Mouse (Mus musculus) myocyte (in vitro differentiated cells): ENCODE measurements around the gene 4933407L21Rik. TPM values are rescaled to one million over a fixed set of nuclear protein-coding genes. Genes with fewer than 3 reads are reported as not detected.

Experiments used
- H3K27me3 ChIP-seq: one replicate; pipeline ENCODE4 v1.6.1; 2011; ENCODE audit not compliant: control insufficient read depth, insufficient read depth, insufficient read length
- H3K36me3 ChIP-seq: one replicate; pipeline ENCODE4 v1.6.1; 2011; ENCODE audit not compliant: control insufficient read depth, insufficient read depth
- H3K4me2 ChIP-seq: one replicate; pipeline ENCODE4 v1.6.1; 2011; ENCODE audit warnings: low read depth, control low read depth
- H3K4me3 ChIP-seq: one replicate; pipeline ENCODE4 v1.5.1; 2011; ENCODE audit warnings: mild to moderate bottlenecking, control low read depth, moderate library complexity
- H3K79me2 ChIP-seq: one replicate; pipeline ENCODE4 v1.6.1; 2011; ENCODE audit not compliant: control insufficient read depth, insufficient read depth
- H3ac ChIP-seq: one replicate; pipeline ENCODE4 v1.6.1; 2011; ENCODE audit not compliant: control insufficient read depth, insufficient read length
- CEBPB ChIP-seq: IDR thresholded peaks from 2 replicates; pipeline ENCODE4 v1.6.1; 2011; ENCODE audit warnings: mild to moderate bottlenecking, moderate library complexity; ENCODE audit not compliant: poor library complexity, insufficient read depth, severe bottlenecking
- E2F4 ChIP-seq: IDR thresholded peaks from one replicate; pipeline ENCODE4 v1.6.1; 2011; ENCODE audit warnings: mild to moderate bottlenecking, control low read depth, moderate library complexity; ENCODE audit not compliant: insufficient read depth
- MAX ChIP-seq: IDR thresholded peaks from one replicate; pipeline ENCODE4 v1.6.1; 2011; ENCODE audit warnings: low read depth, mild to moderate bottlenecking, control low read depth
- MYOD1 ChIP-seq, 3 experiments: IDR thresholded peaks; one replicate each; pipeline ENCODE4 v1.6.1; 2011; ENCODE audit warnings: control low read depth in 2 of 3, low read depth in 2 of 3, mild to moderate bottlenecking in 2 of 3, moderate library complexity in 1 of 3; ENCODE audit not compliant: insufficient read length in 2 of 3, control insufficient read depth in 1 of 3
- MYOG ChIP-seq, 3 experiments: IDR thresholded peaks; one replicate each; pipeline ENCODE4 v1.6.1; 2011; ENCODE audit warnings: control low read depth in 2 of 3, low read depth in 2 of 3, mild to moderate bottlenecking in 2 of 3; ENCODE audit not compliant: insufficient read length in 2 of 3, control insufficient read depth in 1 of 3, insufficient read depth in 1 of 3
- POLR2A ChIP-seq: IDR thresholded peaks from one replicate; pipeline ENCODE4 v1.6.1; 2011; ENCODE audit warnings: low read depth, mild to moderate bottlenecking, control low read depth, moderate library complexity; ENCODE audit not compliant: insufficient read length
- POLR2AphosphoS2 ChIP-seq: IDR thresholded peaks from one replicate; pipeline ENCODE4 v1.6.1; 2011; ENCODE audit warnings: low read depth, control low read depth; ENCODE audit not compliant: insufficient read length
- REST ChIP-seq: IDR thresholded peaks from one replicate; pipeline ENCODE4 v1.6.1; 2011; ENCODE audit warnings: mild to moderate bottlenecking, control low read depth, moderate library complexity; ENCODE audit not compliant: insufficient read depth, insufficient read length
- SRF ChIP-seq: IDR thresholded peaks from one replicate; pipeline ENCODE4 v1.6.1; 2011; ENCODE audit warnings: low read depth; ENCODE audit not compliant: control insufficient read depth, insufficient read length
- TCF12 ChIP-seq: IDR thresholded peaks from one replicate; pipeline ENCODE4 v1.6.1; 2011; ENCODE audit warnings: mild to moderate bottlenecking, control low read depth; ENCODE audit not compliant: poor library complexity, insufficient read depth, severe bottlenecking
- TCF3 ChIP-seq: IDR thresholded peaks from one replicate; pipeline ENCODE4 v1.6.1; 2011; ENCODE audit warnings: low read depth, control low read depth; ENCODE audit not compliant: insufficient read length
- USF1 ChIP-seq: IDR thresholded peaks from one replicate; pipeline ENCODE4 v1.6.1; 2011; ENCODE audit warnings: low read depth, mild to moderate bottlenecking, control low read depth, moderate library complexity
- polyA plus RNA-seq: library from polyadenylated mRNA; unstranded; fragments of >200 nt; fragmentation: generic; extraction: Trizol; gene quantifications from one replicate; pipeline ENCODE4 v1.2.1, GENCODE M21; 2012; ENCODE audit warnings: missing spikeins

4933407L21Rik gene
- polyA plus RNA-seq, 1 experiment: not detected

GRCm38 (mm10) chr1:85962081-85962480 lies 33.8 kb downstream of the 4933407L21Rik start:
- TF ChIP-seq POLR2A: no peak
- no peak for TF ChIP-seq POLR2AphosphoS2
- TF ChIP-seq MAX: no peak
- no peak for TF ChIP-seq REST
- no peak for TF ChIP-seq TCF12

GRCm38 (mm10) chr1:85965856-85966255 lies 37.6 kb downstream of the 4933407L21Rik start:
- Histone ChIP-seq H3K4me2 (no peak overlapping the region), H3K79me2 (no peaks in the 10 kb centered on the region), H3ac (no peak overlapping the region), H3K36me3 (no peaks in the 10 kb centered on the region), H3K27me3 (no peaks in the 10 kb centered on the region), H3K4me3 (no peak overlapping the region)
- TF ChIP-seq POLR2A (no peak), MAX (no peak), E2F4 (no peak), MYOD1 (IDR thresholded peaks at IDR 0.05; ENCODE audit: control insufficient read depth in 1 of 3, insufficient read length in 2 of 3, low read depth in 2 of 3) (no peak), TCF12 (no peak), USF1 (no peak), MYOG (IDR thresholded peaks at IDR 0.05; ENCODE audit: control insufficient read depth in 1 of 3, insufficient read depth in 1 of 3, insufficient read length in 2 of 3, low read depth in 2 of 3) (no peak), TCF3 (no peak), CEBPB (no peak), POLR2AphosphoS2 (no peak), SRF (no peak), REST (no peak)

More at GRCm38 (mm10) chr1:85962081-85962480, 33.8 kb downstream of the 4933407L21Rik start:
- no peak overlapping the region for H3K4me3 ChIP-seq
- H3K4me2 ChIP-seq: no peak overlapping the region
- H3K79me2 ChIP-seq: no peaks in the 10 kb centered on the region
- no peaks in the 10 kb centered on the region for H3K36me3 ChIP-seq
- no peaks in the 10 kb centered on the region for H3K27me3 ChIP-seq
- no peak overlapping the region for H3ac ChIP-seq

DNA sequence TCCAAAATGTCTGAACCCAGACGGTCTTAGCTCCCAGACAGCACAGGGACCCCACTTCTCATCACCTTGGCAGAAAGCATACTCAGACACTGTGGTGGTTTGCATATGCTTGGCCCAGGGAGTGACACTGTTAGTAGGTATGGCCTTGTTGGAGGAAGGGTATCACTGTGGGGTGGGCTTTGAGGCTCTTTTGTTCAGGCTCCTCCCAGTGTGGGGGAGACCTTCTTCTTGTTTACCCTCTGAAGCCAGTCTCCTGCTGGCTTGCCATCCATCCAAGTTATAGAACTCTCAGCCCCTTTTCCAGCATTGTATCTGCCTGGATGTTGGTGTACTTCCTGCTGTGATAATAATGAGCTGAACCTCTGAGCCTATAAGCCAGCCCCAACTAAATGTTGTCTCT lies 40.8 kb downstream of the 4933407L21Rik start:
- no peak overlapping the region for H3K4me2 ChIP-seq
- TF ChIP-seq USF1: no peak
- TF ChIP-seq CEBPB: no peak
- no peak for TF ChIP-seq TCF12
- no peak for TF ChIP-seq SRF
- no peak for TF ChIP-seq MYOG (IDR thresholded peaks at IDR 0.05; ENCODE audit: control insufficient read depth in 1 of 3, insufficient read depth in 1 of 3, insufficient read length in 2 of 3, low read depth in 2 of 3)
- TF ChIP-seq MYOD1 (IDR thresholded peaks at IDR 0.05; ENCODE audit: control insufficient read depth in 1 of 3, insufficient read length in 2 of 3, low read depth in 2 of 3): no peak
- no peak for TF ChIP-seq REST
- TF ChIP-seq TCF3: no peak
- no peak for TF ChIP-seq POLR2A
- no peak for TF ChIP-seq MAX
- no peak for TF ChIP-seq POLR2AphosphoS2
- no peak for TF ChIP-seq E2F4
- no peak overlapping the region for H3K4me3 ChIP-seq
- H3K27me3 ChIP-seq: no peaks in the 10 kb centered on the region
- H3ac ChIP-seq: no peak overlapping the region
- no peaks in the 10 kb centered on the region for H3K79me2 ChIP-seq
- no peaks in the 10 kb centered on the region for H3K36me3 ChIP-seq

DNA sequence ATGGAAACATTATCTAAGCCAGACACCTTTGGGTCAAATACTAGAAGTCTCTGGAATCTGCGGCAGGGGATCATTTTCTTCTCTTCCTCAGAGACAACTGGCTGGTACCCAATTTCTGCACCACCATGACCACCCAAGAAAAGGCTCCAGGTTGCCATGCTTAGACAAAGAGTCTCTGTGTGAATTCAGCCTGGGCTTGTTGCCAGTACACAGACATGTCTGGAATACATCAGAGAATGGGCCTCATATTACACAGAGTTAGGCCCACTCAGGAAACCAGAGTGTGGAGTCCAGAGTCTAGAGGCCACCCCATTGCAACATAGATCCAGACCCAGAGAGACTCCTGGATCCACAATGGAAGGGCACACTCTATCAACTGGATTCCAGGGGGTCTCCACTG lies 41.2 kb downstream of the 4933407L21Rik start:
- no peaks in the 10 kb centered on the region for H3K79me2 ChIP-seq
- no peak overlapping the region for H3ac ChIP-seq
- H3K4me2 ChIP-seq: no peak overlapping the region
- no peak overlapping the region for H3K4me3 ChIP-seq
- no peak for TF ChIP-seq TCF3
- TF ChIP-seq POLR2AphosphoS2: no peak
- TF ChIP-seq SRF: no peak
- no peak for TF ChIP-seq CEBPB
- TF ChIP-seq MYOD1 (IDR thresholded peaks at IDR 0.05; ENCODE audit: control insufficient read depth in 1 of 3, insufficient read length in 2 of 3, low read depth in 2 of 3): no peak
- TF ChIP-seq USF1: no peak
- no peak for TF ChIP-seq E2F4
- no peak for TF ChIP-seq REST
- no peak for TF ChIP-seq POLR2A
- TF ChIP-seq MAX: no peak
- no peak for TF ChIP-seq TCF12
- no peak for TF ChIP-seq MYOG (IDR thresholded peaks at IDR 0.05; ENCODE audit: control insufficient read depth in 1 of 3, insufficient read depth in 1 of 3, insufficient read length in 2 of 3, low read depth in 2 of 3)
- H3K27me3 ChIP-seq: no peaks in the 10 kb centered on the region
- H3K36me3 ChIP-seq: no peaks in the 10 kb centered on the region

DNA sequence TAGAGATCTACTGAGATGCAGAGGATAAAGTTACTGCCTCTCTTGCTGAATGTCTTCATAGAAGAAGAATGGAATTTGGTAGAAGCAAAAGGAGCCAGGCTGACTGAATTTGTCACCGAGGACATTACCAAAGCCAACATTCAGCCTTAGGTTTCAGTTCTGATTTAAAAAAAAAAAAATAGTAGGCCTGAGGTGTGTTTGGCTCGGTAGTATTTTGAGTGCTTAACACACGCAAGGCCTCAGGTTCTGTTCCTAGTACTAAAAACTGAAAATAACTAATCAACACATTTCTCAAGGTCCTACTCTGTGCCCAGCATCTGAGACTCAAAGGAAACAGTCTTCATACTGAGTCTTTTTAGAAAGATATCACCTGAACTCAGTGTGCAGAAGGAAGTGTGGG lies 42.8 kb downstream of the 4933407L21Rik start:
- no peak overlapping the region for H3K4me3 ChIP-seq
- TF ChIP-seq MAX (no peak), SRF (no peak), TCF3 (no peak), POLR2A (no peak)
- H3K4me2 ChIP-seq: no peak overlapping the region
- no peaks in the 10 kb centered on the region for H3K79me2 ChIP-seq
- H3K36me3 ChIP-seq: no peaks in the 10 kb centered on the region
- no peak overlapping the region for H3ac ChIP-seq
- H3K27me3 ChIP-seq: no peaks in the 10 kb centered on the region
